Mouse (Mus musculus) A20 (cell line): ENCODE results near the gene Tnp2.

Experiments
- DNase-seq: peaks from one replicate; pipeline ENCODE4 v3.0.0-alpha.2; 2011; ENCODE audit warnings: low read depth, low spot score

Gene Tnp2

GRCm38 (mm10) chr16:10788866-10789265 is 406 bp upstream of the Tnp2 start:
- DNase-seq: no peak

- no peak for DNase-seq
Observed at GRCm38 (mm10) chr16:10787548-10788058, 857 bp downstream of the Tnp2 start.

- DNase-seq: no peak
Observed at GRCm38 (mm10) chr16:10786782-10787547, 1.5 kb downstream of the Tnp2 start.

GRCm38 (mm10) chr16:10786288-10786687 is 2.2 kb downstream of the Tnp2 start:
- peak; percentile 92 for DNase-seq

GRCm38 (mm10) chr16:10785371-10786231 is 2.9 kb downstream of the Tnp2 start, which contains the start of gene Socs1:
Gene Socs1 (minus strand): TSS chr16:10785536.
- peak; percentile 99 for DNase-seq

- peak; percentile 95 for DNase-seq
Observed at GRCm38 (mm10) chr16:10784793-10785370, 3.6 kb downstream of the Tnp2 start.

- peak; percentile 76 for DNase-seq
Observed at GRCm38 (mm10) chr16:10783883-10784792, 4.3 kb downstream of the Tnp2 start.

GRCm38 (mm10) chr16:10783451-10783850 is 5.0 kb downstream of the Tnp2 start:
- DNase-seq: no peak

- DNase-seq: peak; percentile 55
Observed at GRCm38 (mm10) chr16:10783152-10783434, 5.4 kb downstream of the Tnp2 start.

- DNase-seq: peak; percentile 80
Observed at GRCm38 (mm10) chr16:10782377-10783151, 5.9 kb downstream of the Tnp2 start.

- no peak for DNase-seq
Observed at GRCm38 (mm10) chr16:10781862-10782371, 6.5 kb downstream of the Tnp2 start.

- no peak for DNase-seq
Observed at GRCm38 (mm10) chr16:10780631-10781120, 7.8 kb downstream of the Tnp2 start.

GRCm38 (mm10) chr16:10777579-10778160 is 10.8 kb downstream of the Tnp2 start:
- DNase-seq: no peak

GRCm38 (mm10) chr16:10776322-10776721 is 12.1 kb downstream of the Tnp2 start:
- DNase-seq: no peak

- DNase-seq: peak; percentile 34
Observed at GRCm38 (mm10) chr16:10774726-10775125, 13.7 kb downstream of the Tnp2 start.

GRCm38 (mm10) chr16:10773543-10773942 is 14.9 kb downstream of the Tnp2 start:
- DNase-seq: no peak

- DNase-seq: no peak
Observed at GRCm38 (mm10) chr16:10771769-10772510, 16.5 kb downstream of the Tnp2 start.

- peak; percentile 56 for DNase-seq
Observed at GRCm38 (mm10) chr16:10770531-10771325, 17.7 kb downstream of the Tnp2 start.
